Mouse (Mus musculus): ENCODE data around the gene Trim12a.
"Not testable (repeated sequence)": the region's sequence is repeated elsewhere in the genome, so short reads cannot be mapped to it uniquely, and the experiment has no call there.

Trim12a gene

GRCm38 (mm10) chr7:104315369-104316080 is at the start of gene Trim12a:
Gene Trim12a (minus strand): TSS chr7:104315466.
- DNase-seq (ENCODE audit: low read depth, low spot score): peak; percentile 21

GRCm38 (mm10) chr7:104353600-104353967 is 38.3 kb upstream of the Trim12a start:
- DNase-seq (ENCODE audit: low read depth, low spot score): no peak

- peak; percentile 94 for DNase-seq (ENCODE audit: low read depth, low spot score)
Measured at GRCm38 (mm10) chr7:104352717-104353599, 37.7 kb upstream of the Trim12a start, which contains the start of gene Trim12c. Gene Trim12c (minus strand): TSS chr7:104353362.

GRCm38 (mm10) chr7:104348043-104348442 is 32.8 kb upstream of the Trim12a start:
- DNase-seq (ENCODE audit: low read depth, low spot score): not testable (repeated sequence)

- DNase-seq (ENCODE audit: low read depth, low spot score): not testable (repeated sequence)
Measured at GRCm38 (mm10) chr7:104340744-104341143, 25.5 kb upstream of the Trim12a start.

GRCm38 (mm10) chr7:104335547-104335946 is 20.3 kb upstream of the Trim12a start:
- not testable (repeated sequence) for DNase-seq (ENCODE audit: low read depth, low spot score)

GRCm38 (mm10) chr7:104329171-104329570 is 13.9 kb upstream of the Trim12a start, which contains the start of gene Trim34b:
Gene Trim34b (plus strand): TSS chr7:104329471.
- not testable (repeated sequence) for DNase-seq (ENCODE audit: low read depth, low spot score)

GRCm38 (mm10) chr7:104322028-104322427 is 6.8 kb upstream of the Trim12a start:
- peak; percentile 12 for DNase-seq (ENCODE audit: low read depth, low spot score)

GRCm38 (mm10) chr7:104314796-104315353 is 391 bp downstream of the Trim12a start:
- DNase-seq (ENCODE audit: low read depth, low spot score): peak; percentile 81

GRCm38 (mm10) chr7:104291638-104292400 is 23.4 kb downstream of the Trim12a start:
- DNase-seq (ENCODE audit: low read depth, low spot score): peak; percentile 84

- peak; percentile 80 for DNase-seq (ENCODE audit: low read depth, low spot score)
Measured at GRCm38 (mm10) chr7:104290641-104291040, 24.6 kb downstream of the Trim12a start.

- DNase-seq (ENCODE audit: low read depth, low spot score): peak; percentile 74
Measured at GRCm38 (mm10) chr7:104287576-104288443, 27.5 kb downstream of the Trim12a start, which contains the start of gene Trim5. Gene Trim5 (minus strand): TSS chr7:104288094.

- DNase-seq (ENCODE audit: low read depth, low spot score): not testable (repeated sequence)
Measured at GRCm38 (mm10) chr7:104279361-104279760, 35.9 kb downstream of the Trim12a start.

GRCm38 (mm10) chr7:104265335-104265734 is 49.9 kb downstream of the Trim12a start:
- not testable (repeated sequence) for DNase-seq (ENCODE audit: low read depth, low spot score)

GRCm38 (mm10) chr7:104260380-104260779 is 54.9 kb downstream of the Trim12a start:
- not testable (repeated sequence) for DNase-seq (ENCODE audit: low read depth, low spot score)

All from CD4-positive helper T cell, adult 2 months (primary cell).